In the genomic region with DNA sequence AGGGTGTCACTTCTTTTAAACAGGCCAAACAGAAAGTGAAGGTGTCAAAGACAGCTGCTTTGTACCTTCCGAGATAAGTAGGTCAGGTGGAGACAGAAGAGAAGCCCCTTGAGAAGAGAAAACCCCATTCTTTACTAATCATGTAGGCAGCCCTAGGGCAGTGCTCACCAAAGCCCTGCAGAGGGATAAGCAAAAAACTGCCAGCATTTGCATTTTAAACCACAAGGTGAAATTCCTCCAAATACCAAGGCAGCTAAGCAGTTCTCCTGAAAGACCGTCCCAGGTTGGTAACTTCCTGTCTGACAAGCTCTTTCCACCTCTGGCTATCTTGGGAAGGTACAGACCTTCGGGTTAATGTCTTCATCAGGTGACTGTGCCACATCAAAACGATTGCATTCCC, we compare ENCODE assay signal across 24 mouse cellular contexts. TPM values are rescaled to one million over a fixed set of nuclear protein-coding genes. Genes with fewer than 3 reads are reported as not detected.
A peak's percentile ranks its signal among the peaks of the same experiment; 100 is the strongest.
DNase-seq lines count a peak whose midpoint lies in the region; ATAC-seq lines count a peak whose summit lies in the region.
"Had no signal": no experiment of that assay in that cellular context is flagged by ENCODE, and none has a peak within 500 bp of the region (broad histone marks: within the 10 kb centered on the region; RNA-seq: fewer than 3 reads in every experiment).

No protein-coding gene starts in this region.

- no peak overlapping the region for H3K9ac ChIP-seq in midbrain, embryonic 16.5 days (ENCODE audit: low read depth, low read length)
- H3K9ac ChIP-seq in hindbrain, embryonic 14.5 days: no peak overlapping the region
- H3K9ac ChIP-seq: embryonic facial prominence, embryonic 12.5 days; embryonic facial prominence, embryonic 15.5 days; forebrain, postnatal 0 days; hindbrain, embryonic 12.5 days had no signal

- no peak for ATAC-seq in midbrain, embryonic 16.5 days
- no peak for ATAC-seq in hindbrain, embryonic 14.5 days (ENCODE audit: low FRiP score)
- ATAC-seq: forebrain, embryonic 14.5 days; forebrain, postnatal 0 days; hindbrain, embryonic 16.5 days had no signal

- no peak overlapping the region for H3K27ac ChIP-seq in midbrain, embryonic 16.5 days (ENCODE audit: low read length)
- no peak overlapping the region for H3K27ac ChIP-seq in hindbrain, embryonic 14.5 days
- H3K27ac ChIP-seq: embryonic facial prominence, embryonic 12.5 days; embryonic facial prominence, embryonic 15.5 days; gastrocnemius, adult 2 months; hindbrain, embryonic 12.5 days had no signal

- 57% methylated on average over 4 of the region's 4 CpGs for WGBS in midbrain, embryonic 16.5 days
- 64% methylated on average over 4 of the region's 4 CpGs for WGBS in hindbrain, embryonic 14.5 days

- H3K9me3 ChIP-seq in midbrain, embryonic 16.5 days (replicated peaks; ENCODE audit: control insufficient read depth, low read length, poor library complexity, severe bottlenecking): no peaks in the 10 kb centered on the region
- H3K9me3 ChIP-seq in hindbrain, embryonic 14.5 days (ENCODE audit: control insufficient read depth, low read length): no peaks in the 10 kb centered on the region
- H3K9me3 ChIP-seq: embryonic facial prominence, embryonic 12.5 days; embryonic facial prominence, embryonic 15.5 days; hindbrain, embryonic 12.5 days had no signal

- peak; percentile 53 for DNase-seq in thymus, postnatal 0 days (ENCODE audit: low spot score)
- no peak for DNase-seq in thymus, postnatal 10 days (ENCODE audit: low spot score in 2 of 2)
- DNase-seq in ES-CJ7 (ENCODE audit: low read depth, low spot score): peak; percentile 36
- peak; percentile 46 for DNase-seq in thymus, postnatal 25 days
- no peak for DNase-seq in hindbrain, embryonic 14.5 days (ENCODE audit: low spot score)
- DNase-seq: adrenal gland, adult 2 months; adrenal gland, postnatal 14 days; B cell, adult 2 months; cerebellum, adult 11 months; cerebellum, adult 2 months; cerebellum, adult 9-11 months; cerebellum, postnatal 25 days; forebrain, postnatal 0 days; gastrocnemius, adult 2 months; gastrocnemius, postnatal 14 days; heart, adult 11 months had no signal

- no peaks in the 10 kb centered on the region for H3K36me3 ChIP-seq in midbrain, embryonic 16.5 days (ENCODE audit: control insufficient read depth, insufficient read depth, low read length)
- H3K36me3 ChIP-seq in hindbrain, embryonic 14.5 days (replicated peaks; ENCODE audit: control insufficient read depth, insufficient read depth): no peaks in the 10 kb centered on the region
- H3K36me3 ChIP-seq: embryonic facial prominence, embryonic 12.5 days; embryonic facial prominence, embryonic 15.5 days; hindbrain, embryonic 12.5 days had no signal

- H3K4me2 ChIP-seq in midbrain, embryonic 16.5 days (ENCODE audit: low read length): no peak overlapping the region
- H3K4me2 ChIP-seq in hindbrain, embryonic 14.5 days (replicated peaks): no peak overlapping the region
- H3K4me2 ChIP-seq: embryonic facial prominence, embryonic 12.5 days; embryonic facial prominence, embryonic 15.5 days; heart, embryonic 11.5 days; hindbrain, embryonic 12.5 days had no signal

- no peak overlapping the region for H3K4me3 ChIP-seq in midbrain, embryonic 16.5 days (ENCODE audit: low read depth, low read length)
- no peak overlapping the region for H3K4me3 ChIP-seq in hindbrain, embryonic 14.5 days (replicated peaks; ENCODE audit: low read length)
- H3K4me3 ChIP-seq: embryonic facial prominence, embryonic 12.5 days; embryonic facial prominence, embryonic 15.5 days; gastrocnemius, adult 2 months; hindbrain, embryonic 12.5 days had no signal

- peaks cover 5% of the 10 kb centered on the region for H3K4me1 ChIP-seq in midbrain, embryonic 16.5 days (ENCODE audit: control insufficient read depth, insufficient read depth, low read length)
- peaks cover 3% of the 10 kb centered on the region for H3K4me1 ChIP-seq in hindbrain, embryonic 14.5 days (replicated peaks; ENCODE audit: control insufficient read depth, insufficient read depth, low read length)

- H3K27me3 ChIP-seq in midbrain, embryonic 16.5 days (ENCODE audit: control insufficient read depth, insufficient read depth, low read depth, low read length): no peaks in the 10 kb centered on the region
- no peaks in the 10 kb centered on the region for H3K27me3 ChIP-seq in hindbrain, embryonic 14.5 days (ENCODE audit: control insufficient read depth, insufficient read depth, low read length)
- H3K27me3 ChIP-seq: embryonic facial prominence, embryonic 12.5 days; hindbrain, embryonic 12.5 days had no signal

RNA-seq across cellular contexts. Expression of a gene that starts 4.3 kb away (rescaled TPM):
- polyA plus RNA-seq in thymus, postnatal 0 days (2015; fragmentation: Nextera tagmentation; extraction: Ambion mirVana): 26.9 and 27.7 TPM in 2 replicates
- 17.6 and 18.2 TPM in 2 replicates for polyA plus RNA-seq in midbrain, embryonic 16.5 days (2015; fragmentation: Nextera tagmentation; extraction: Ambion mirVana)
- 15.2 and 15.8 TPM in 2 replicates for polyA plus RNA-seq in hindbrain, embryonic 14.5 days (2014; fragmentation: Nextera tagmentation; extraction: Ambion mirVana)

RNA-seq across cellular contexts. Expression of a gene that starts 20.9 kb away (rescaled TPM):
- polyA plus RNA-seq in thymus, postnatal 0 days (2015; fragmentation: Nextera tagmentation; extraction: Ambion mirVana): 1.3 and 3.0 TPM in 2 replicates
- 4.3 and 5.0 TPM in 2 replicates for polyA plus RNA-seq in midbrain, embryonic 16.5 days (2015; fragmentation: Nextera tagmentation; extraction: Ambion mirVana)
- 3.8 TPM in 2 replicates for polyA plus RNA-seq in hindbrain, embryonic 14.5 days (2014; fragmentation: Nextera tagmentation; extraction: Ambion mirVana)
- polyA plus RNA-seq: adrenal gland, adult 2 months; heart, postnatal 0 days had no signal

RNA-seq across cellular contexts. Expression of a gene that starts 27.1 kb away (rescaled TPM):
- polyA plus RNA-seq in thymus, postnatal 0 days (2015; fragmentation: Nextera tagmentation; extraction: Ambion mirVana): 0.37 and 0.65 TPM in 2 replicates
- polyA plus RNA-seq in midbrain, embryonic 16.5 days (2015; fragmentation: Nextera tagmentation; extraction: Ambion mirVana): 2.5 and 3.1 TPM in 2 replicates
- 1.5 and 2.2 TPM in 2 replicates for polyA plus RNA-seq in hindbrain, embryonic 14.5 days (2014; fragmentation: Nextera tagmentation; extraction: Ambion mirVana)

RNA-seq across cellular contexts. Expression of a gene that starts 47.2 kb away (rescaled TPM):
- 19.0 and 19.6 TPM in 2 replicates for polyA plus RNA-seq in thymus, postnatal 0 days (2015; fragmentation: Nextera tagmentation; extraction: Ambion mirVana)
- 31.0 and 32.5 TPM in 2 replicates for polyA plus RNA-seq in midbrain, embryonic 16.5 days (2015; fragmentation: Nextera tagmentation; extraction: Ambion mirVana)
- polyA plus RNA-seq in hindbrain, embryonic 14.5 days (2014; fragmentation: Nextera tagmentation; extraction: Ambion mirVana): 15.7 and 16.8 TPM in 2 replicates

RNA-seq across cellular contexts. Expression of a gene that starts 53.2 kb away (rescaled TPM):
- polyA plus RNA-seq in thymus, postnatal 0 days (2015; fragmentation: Nextera tagmentation; extraction: Ambion mirVana): 70.4 and 80.2 TPM in 2 replicates
- 3.6 and 3.7 TPM in 2 replicates for polyA plus RNA-seq in midbrain, embryonic 16.5 days (2015; fragmentation: Nextera tagmentation; extraction: Ambion mirVana)
- polyA plus RNA-seq in hindbrain, embryonic 14.5 days (2014; fragmentation: Nextera tagmentation; extraction: Ambion mirVana): 4.3 and 4.7 TPM in 2 replicates

Comparison
In these comparisons a context has a peak if more than half of its experiments do, and no peak if none do; other contexts are left out.
1. DNase-seq: peak in thymus, postnatal 0 days (single experiment), ES-CJ7 (single experiment) and thymus, postnatal 25 days (single experiment); none in thymus, postnatal 10 days (0 of 2) and hindbrain, embryonic 14.5 days (single experiment).